Mouse (Mus musculus): Measurements from ENCODE around the gene Foxk2. TPM values are rescaled to one million over a fixed set of nuclear protein-coding genes. Genes with fewer than 3 reads are reported as not detected.

Foxk2 gene
- polyA plus RNA-seq, 1 experiment from 2014 or later, result 6.2 TPM

DNA sequence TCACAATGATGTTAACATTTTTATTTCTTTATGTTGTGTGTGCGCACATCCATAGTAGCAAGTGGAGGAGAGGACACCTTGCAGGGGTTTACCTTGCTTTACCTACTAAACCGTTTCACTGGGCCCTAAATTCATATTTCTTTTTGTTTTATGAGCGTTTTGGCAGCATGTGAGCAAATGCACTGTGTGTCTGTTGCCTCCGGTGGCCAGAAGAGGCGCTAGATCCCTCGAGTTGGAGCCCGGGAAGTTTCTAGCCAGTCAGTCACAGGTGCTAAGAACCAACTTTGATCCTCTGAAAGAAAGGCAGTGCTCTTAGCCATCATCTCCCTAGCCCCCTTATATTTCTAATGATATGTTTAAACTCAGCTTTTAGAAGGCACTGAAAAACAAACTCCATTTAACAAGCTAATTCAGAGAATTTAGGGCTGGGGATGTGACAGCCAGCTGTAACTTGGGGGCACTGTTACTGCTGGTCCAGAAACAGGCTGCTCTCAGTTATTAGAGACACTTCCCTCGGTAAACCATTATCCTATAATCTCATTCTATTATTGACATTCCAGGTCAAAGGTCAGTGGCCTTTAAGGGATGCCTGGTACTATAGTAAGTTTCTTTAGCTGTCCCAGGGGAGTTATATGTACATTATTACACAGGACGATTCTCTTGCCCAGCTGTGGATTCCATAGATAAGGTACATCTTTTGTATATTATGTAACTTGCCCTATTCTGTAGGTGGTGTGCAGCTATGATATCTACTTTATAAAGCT, 24.1 kb upstream of the Foxk2 start:
- ATAC-seq (replicated peaks; ENCODE audit: low FRiP score, low read depth), result no peak

DNA sequence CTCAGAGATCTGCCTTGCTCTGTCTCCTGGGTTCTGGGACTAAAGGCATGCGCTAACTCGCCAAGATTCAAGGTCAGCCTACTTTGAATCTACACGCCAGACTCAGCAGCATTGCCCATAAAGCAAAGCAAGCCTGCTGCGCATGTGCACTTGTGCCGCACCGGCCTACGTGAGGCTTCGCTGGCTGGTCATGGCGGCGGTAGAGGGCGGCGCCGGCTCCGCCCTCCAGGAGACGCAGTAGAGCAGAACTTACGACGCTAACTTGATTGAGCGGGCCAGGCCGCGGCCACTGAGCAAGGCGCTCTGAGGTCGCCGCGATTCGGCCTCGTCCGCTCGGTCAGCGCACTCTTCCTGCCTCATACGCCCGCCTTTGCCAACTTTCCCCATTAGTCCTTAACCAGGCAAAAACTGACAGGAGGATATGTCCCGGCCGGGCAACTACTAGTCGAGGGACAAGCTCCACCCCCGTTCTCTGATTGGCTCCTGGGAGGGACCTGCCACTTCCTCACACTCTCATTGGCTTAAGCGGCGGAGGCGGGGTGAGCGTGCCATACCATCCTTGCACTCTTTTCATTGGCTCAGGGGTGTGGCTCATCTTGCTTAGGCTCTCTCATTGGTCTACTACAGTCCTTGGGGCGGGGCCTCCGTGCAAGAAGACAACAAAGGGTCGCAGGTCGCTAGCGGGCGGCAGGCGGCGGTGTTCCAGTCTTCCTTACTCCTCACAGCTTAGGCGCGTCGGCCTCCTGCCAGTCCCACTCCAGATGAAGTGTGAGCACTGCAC, 23.0 kb upstream of the Foxk2 start, which contains the start of gene Narf:
Narf (plus strand) TSS at position 690 of the 781 bp plus-strand sequence.
- peak; percentile 100 for DNase-seq (ENCODE audit: low spot score)
- peak; percentile 77 for TF ChIP-seq CTCF (IDR thresholded peaks at IDR 0.05; ENCODE audit: low read depth)
- Histone ChIP-seq H3K4me3 (replicated peaks; ENCODE audit: low read depth, low read length) (peak within 1 kb of the TSS; percentile 63), H3K4me1 (replicated peaks; ENCODE audit: insufficient read depth, low read length) (peaks cover 10% of the 10 kb centered on the region; the same call in 1 of the 2 replicates), H3K36me3 (ENCODE audit: insufficient read depth, low read length) (no peaks in the 10 kb centered on the region), H3K9me3 (replicated peaks; ENCODE audit: low read length) (no peaks in the 10 kb centered on the region), H3K9ac (ENCODE audit: low read depth, low read length) (peak within 1 kb of the TSS; percentile 68), H3K4me2 (ENCODE audit: low read length) (peak within 1 kb of the TSS; percentile 56), H3K27me3 (ENCODE audit: insufficient read depth, low read length) (no peaks in the 10 kb centered on the region), H3K27ac (peak within 1 kb of the TSS; percentile 99)
- WGBS, result under 1% methylated on average over 50 of the region's 50 CpGs
- ATAC-seq (replicated peaks; ENCODE audit: low FRiP score, low read depth), result peak; percentile 99

More for the DNA sequence above, 24.1 kb upstream of the Foxk2 start:
- Histone ChIP-seq H3K4me3 (replicated peaks; ENCODE audit: low read depth, low read length) (no peak overlapping the region), H3K36me3 (ENCODE audit: insufficient read depth, low read length) (no peaks in the 10 kb centered on the region), H3K27ac (peak overlapping the region; percentile 99), H3K9ac (ENCODE audit: low read depth, low read length) (no peak overlapping the region), H3K4me1 (replicated peaks; ENCODE audit: insufficient read depth, low read length) (peaks cover 10% of the 10 kb centered on the region; the same call in 1 of the 2 replicates), H3K27me3 (ENCODE audit: insufficient read depth, low read length) (no peaks in the 10 kb centered on the region), H3K9me3 (replicated peaks; ENCODE audit: low read length) (no peaks in the 10 kb centered on the region), H3K4me2 (ENCODE audit: low read length) (no peak overlapping the region)
- 32% methylated on average over 9 of the region's 9 CpGs for whole genome bisulfite sequencing
- peak; percentile 61 for TF ChIP-seq CTCF (IDR thresholded peaks at IDR 0.05; ENCODE audit: low read depth)
- DNase-seq (ENCODE audit: low spot score), result peak; percentile 53

DNA sequence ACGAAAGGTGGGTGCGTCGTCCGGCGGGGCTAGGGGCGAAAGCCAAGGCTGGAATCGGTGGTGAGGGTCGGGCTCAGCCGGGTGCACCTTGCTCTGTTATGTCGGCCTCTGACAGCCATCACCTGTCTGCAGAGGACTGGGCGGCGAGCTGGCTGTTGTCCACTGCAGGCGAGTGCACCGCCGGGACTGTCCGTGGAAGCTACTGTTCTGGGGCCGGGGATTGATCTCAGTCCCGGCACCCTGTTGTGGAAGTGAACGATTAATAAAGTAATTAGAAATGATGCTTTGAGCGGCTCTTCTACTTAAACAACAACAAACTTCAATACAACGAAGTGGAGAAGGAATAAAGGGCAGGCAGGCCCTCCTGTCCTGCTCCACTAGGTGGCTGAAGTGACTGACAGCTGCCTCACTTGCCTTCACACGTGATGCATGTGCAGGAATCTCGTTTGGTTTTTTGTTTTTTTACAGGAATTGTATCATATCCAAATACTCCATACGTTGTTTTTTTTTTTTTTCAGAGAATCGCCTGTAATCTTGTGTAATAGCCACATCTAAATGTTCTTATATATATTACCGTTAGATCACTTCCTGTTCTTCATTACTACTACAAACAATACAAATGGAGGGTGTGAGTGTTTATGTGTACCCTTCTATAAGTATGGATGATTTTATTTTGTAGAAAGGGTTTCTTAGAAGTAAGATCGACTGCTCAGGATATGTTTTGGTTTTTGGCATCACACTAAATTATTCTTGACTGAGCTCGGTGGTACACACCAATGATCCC, 22.3 kb upstream of the Foxk2 start:
- H3K36me3 ChIP-seq (ENCODE audit: insufficient read depth, low read length), result peaks cover 7% of the 10 kb centered on the region; the same call in 1 of the 2 replicates
- H3K9ac ChIP-seq (ENCODE audit: low read depth, low read length), result peak overlapping the region; percentile 68
- H3K27ac ChIP-seq, result peak overlapping the region; percentile 99
- peaks cover 10% of the 10 kb centered on the region; the same call in 1 of the 2 replicates for H3K4me1 ChIP-seq (replicated peaks; ENCODE audit: insufficient read depth, low read length)
- TF ChIP-seq CTCF (IDR thresholded peaks at IDR 0.05; ENCODE audit: low read depth), result peak; percentile 48
- ATAC-seq (replicated peaks; ENCODE audit: low FRiP score, low read depth) (no peak; the same call in 1 of the 2 replicates), DNase-seq (ENCODE audit: low spot score) (peak; percentile 58)
- 3% methylated on average over 28 of the region's 28 CpGs for WGBS
- H3K4me3 ChIP-seq (replicated peaks; ENCODE audit: low read depth, low read length), result peak overlapping the region; percentile 63
- no peaks in the 10 kb centered on the region for H3K27me3 ChIP-seq (ENCODE audit: insufficient read depth, low read length)
- peak overlapping the region; percentile 51 for H3K4me2 ChIP-seq (ENCODE audit: low read length)
- no peaks in the 10 kb centered on the region for H3K9me3 ChIP-seq (replicated peaks; ENCODE audit: low read length)

DNA sequence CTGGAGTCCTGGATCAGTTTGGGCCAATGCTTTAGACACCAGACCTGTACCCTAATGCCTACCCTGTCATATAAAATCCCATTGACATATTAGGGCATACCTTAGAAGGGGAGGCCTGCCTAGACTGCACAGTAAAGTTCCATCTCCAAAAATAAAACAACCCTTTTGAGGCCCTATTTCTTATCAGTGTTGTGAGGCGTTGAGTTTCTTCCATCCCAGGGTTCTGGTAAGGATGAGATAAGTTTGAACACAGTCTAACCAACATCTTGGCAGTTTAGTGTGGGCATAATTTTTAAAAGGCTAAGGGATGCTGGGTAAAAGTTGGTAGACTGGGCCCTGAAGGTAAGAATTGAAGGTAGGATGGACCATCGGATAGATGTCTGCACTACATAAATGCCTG, 20.1 kb upstream of the Foxk2 start:
- WGBS, result 92% methylated on average over 2 of the region's 2 CpGs
- peaks cover 10% of the 10 kb centered on the region; the same call in 1 of the 2 replicates for H3K4me1 ChIP-seq (replicated peaks; ENCODE audit: insufficient read depth, low read length)
- no peaks in the 10 kb centered on the region for H3K27me3 ChIP-seq (ENCODE audit: insufficient read depth, low read length)
- TF ChIP-seq CTCF (IDR thresholded peaks at IDR 0.05; ENCODE audit: low read depth), result no peak
- no peak for DNase-seq (ENCODE audit: low spot score)
- no peak overlapping the region for H3K4me3 ChIP-seq (replicated peaks; ENCODE audit: low read depth, low read length)
- H3K9me3 ChIP-seq (replicated peaks; ENCODE audit: low read length), result no peaks in the 10 kb centered on the region
- H3K36me3 ChIP-seq (ENCODE audit: insufficient read depth, low read length), result peaks cover 24% of the 10 kb centered on the region
- ATAC-seq (replicated peaks; ENCODE audit: low FRiP score, low read depth), result no peak
- H3K4me2 ChIP-seq (ENCODE audit: low read length), result no peak overlapping the region
- no peak overlapping the region for H3K27ac ChIP-seq
- H3K9ac ChIP-seq (ENCODE audit: low read depth, low read length), result no peak overlapping the region

DNA sequence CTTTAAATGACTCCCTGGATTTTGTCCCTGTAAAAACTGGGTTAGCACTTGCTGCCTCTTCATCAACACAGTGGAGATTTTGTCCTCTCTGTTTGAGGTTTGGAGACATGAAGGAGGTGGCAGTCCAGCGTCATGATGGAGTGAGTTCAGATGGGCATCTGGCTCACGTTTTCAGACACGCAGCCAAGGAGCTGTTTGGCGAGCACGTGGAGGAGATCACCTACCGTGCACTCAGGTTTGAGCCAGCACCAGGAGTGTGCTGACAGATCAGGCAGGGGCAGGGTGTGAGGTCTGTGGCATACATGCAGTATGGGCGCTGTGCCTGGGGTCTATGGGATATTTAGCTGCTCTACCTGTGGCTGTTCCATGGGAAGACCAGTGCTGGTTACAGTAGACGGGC, 9.6 kb upstream of the Foxk2 start:
- no peak overlapping the region for H3K27ac ChIP-seq
- H3K9me3 ChIP-seq (replicated peaks; ENCODE audit: low read length), result no peaks in the 10 kb centered on the region
- no peaks in the 10 kb centered on the region for H3K27me3 ChIP-seq (ENCODE audit: insufficient read depth, low read length)
- no peak for DNase-seq (ENCODE audit: low spot score)
- no peak for ATAC-seq (replicated peaks; ENCODE audit: low FRiP score, low read depth)
- H3K4me1 ChIP-seq (replicated peaks; ENCODE audit: insufficient read depth, low read length), result no peaks in the 10 kb centered on the region
- no peak overlapping the region for H3K4me2 ChIP-seq (ENCODE audit: low read length)
- no peak overlapping the region for H3K9ac ChIP-seq (ENCODE audit: low read depth, low read length)
- no peak overlapping the region for H3K4me3 ChIP-seq (replicated peaks; ENCODE audit: low read depth, low read length)
- TF ChIP-seq CTCF (IDR thresholded peaks at IDR 0.05; ENCODE audit: low read depth), result no peak
- WGBS, result 90% methylated on average over 8 of the region's 8 CpGs
- H3K36me3 ChIP-seq (ENCODE audit: insufficient read depth, low read length), result peaks cover 89% of the 10 kb centered on the region
